Mouse (Mus musculus) megakaryocyte-erythroid progenitor cell, adult 5-6 weeks (primary cell): ENCODE results near the gene Ccdc54. TPM values are rescaled to one million over a fixed set of nuclear protein-coding genes. Genes with fewer than 3 reads are reported as not detected.
A peak's percentile ranks its signal among the peaks of the same experiment; 100 is the strongest.

Experiments used
- ATAC-seq: replicated peaks from 2 replicates; pipeline ENCODE4 v1.8.0; 2016; ENCODE audit warnings: mild to moderate bottlenecking, inconsistent platforms; ENCODE audit not compliant: severe bottlenecking, poor library complexity, low FRiP score, low TSS enrichment
- total RNA-seq, 2 experiments: library from RNA; stranded (forward) in 1 of 2; stranded (reverse) in 1 of 2; fragments of 200-1000, 215-1000 nt in 1 of 2; fragments of >200 nt in 1 of 2; fragmentation: Nextera tagmentation in 1 of 2; gene quantifications; 2 replicates each; pipeline ENCODE4 v1.2.3; 2014 to 2017

The Ccdc54 gene
- not detected in 2 replicates for total RNA-seq (2014; fragmentation: Nextera tagmentation)
- not detected in 2 replicates for total RNA-seq (2017)

- ATAC-seq = no peak
These were observed at the start of gene Ccdc54 for GRCm38 (mm10) chr16:50591054-50591453. Gene Ccdc54, minus strand, starts transcription at chr16:50591154.

- peak; percentile 85 for ATAC-seq
These were observed 41.6 kb upstream of the Ccdc54 start for GRCm38 (mm10) chr16:50632585-50632984.

GRCm38 (mm10) chr16:50615569-50615968 is 24.6 kb upstream of the Ccdc54 start:
- ATAC-seq = no peak

- ATAC-seq = no peak
These were observed 22.0 kb upstream of the Ccdc54 start for GRCm38 (mm10) chr16:50612944-50613343.

GRCm38 (mm10) chr16:50610580-50610979 is 19.6 kb upstream of the Ccdc54 start:
- no peak for ATAC-seq

- ATAC-seq = no peak
These were observed 17.0 kb upstream of the Ccdc54 start for GRCm38 (mm10) chr16:50607776-50608562.

- ATAC-seq = no peak
These were observed 13.9 kb upstream of the Ccdc54 start for GRCm38 (mm10) chr16:50604826-50605225.

GRCm38 (mm10) chr16:50601947-50602346 is 11.0 kb upstream of the Ccdc54 start:
- no peak for ATAC-seq

GRCm38 (mm10) chr16:50600665-50601064 is 9.7 kb upstream of the Ccdc54 start:
- no peak for ATAC-seq

- no peak for ATAC-seq
These were observed 5.7 kb upstream of the Ccdc54 start for GRCm38 (mm10) chr16:50596679-50597078.

- no peak for ATAC-seq
These were observed 5.2 kb upstream of the Ccdc54 start for GRCm38 (mm10) chr16:50596171-50596570.

GRCm38 (mm10) chr16:50594876-50595275 is 3.9 kb upstream of the Ccdc54 start:
- ATAC-seq = no peak

- ATAC-seq = no peak
These were observed 2.4 kb upstream of the Ccdc54 start for GRCm38 (mm10) chr16:50593361-50593760.

GRCm38 (mm10) chr16:50589574-50590151 is 1.3 kb downstream of the Ccdc54 start:
- ATAC-seq = no peak

- ATAC-seq = no peak
These were observed 2.8 kb downstream of the Ccdc54 start for GRCm38 (mm10) chr16:50588191-50588590.

- no peak for ATAC-seq
These were observed 3.8 kb downstream of the Ccdc54 start for GRCm38 (mm10) chr16:50587139-50587538.

- no peak for ATAC-seq
These were observed 12.6 kb downstream of the Ccdc54 start for GRCm38 (mm10) chr16:50578361-50578760.

GRCm38 (mm10) chr16:50572557-50572956 is 18.4 kb downstream of the Ccdc54 start:
- ATAC-seq = no peak

GRCm38 (mm10) chr16:50559163-50559771 is 31.7 kb downstream of the Ccdc54 start:
- ATAC-seq = no peak

GRCm38 (mm10) chr16:50553828-50554227 is 37.1 kb downstream of the Ccdc54 start:
- ATAC-seq = no peak
